Mouse (Mus musculus) hindbrain, embryonic 11.5 days (tissue): ENCODE results near the gene Ghrl. TPM values are rescaled to one million over a fixed set of nuclear protein-coding genes. Genes with fewer than 3 reads are reported as not detected.

Source experiments
- ATAC-seq: fragments of 200-750 bp; cut with Nextera tagmentation; 2 replicates; pipeline ENCODE4 v1.8.0; 2017; ENCODE audit warnings: mild to moderate bottlenecking, moderate TSS enrichment, moderate library complexity; ENCODE audit not compliant: low FRiP score
- DNase-seq: peaks from one replicate; pipeline ENCODE4 v3.0.0-alpha.2; 2015; ENCODE audit warnings: low spot score
- H3K27ac ChIP-seq: fragments of 300-500 bp; sonication (generic); 2 replicates; pipeline ENCODE4 v1.5.1; 2014; ENCODE audit warnings: mild to moderate bottlenecking, low read depth, low read length
- H3K27me3 ChIP-seq: fragments of 300-500 bp; sonication (generic); 2 replicates; pipeline ENCODE4 v1.6.1; 2014; ENCODE audit warnings: mild to moderate bottlenecking, low read length, moderate library complexity, mixed read lengths; ENCODE audit not compliant: control insufficient read depth, insufficient read depth
- H3K36me3 ChIP-seq: fragments of 300-500 bp; sonication (generic); 2 replicates; pipeline ENCODE4 v1.6.1; 2014; ENCODE audit warnings: mild to moderate bottlenecking, low read length, moderate library complexity, mixed read lengths; ENCODE audit not compliant: control insufficient read depth, insufficient read depth
- H3K4me1 ChIP-seq: fragments of 300-500 bp; sonication (generic); replicated peaks from 2 replicates; pipeline ENCODE4 v1.6.1; 2014; ENCODE audit warnings: low read length, mixed read lengths; ENCODE audit not compliant: control insufficient read depth, insufficient read depth
- H3K4me2 ChIP-seq: fragments of 300-500 bp; sonication (generic); replicated peaks from 2 replicates; pipeline ENCODE4 v1.6.1; 2014; ENCODE audit warnings: mild to moderate bottlenecking, low read depth, low read length
- H3K4me3 ChIP-seq: fragments of 300-500 bp; sonication (generic); 2 replicates; pipeline ENCODE4 v1.5.1; 2014; ENCODE audit warnings: low read depth, low read length
- H3K9ac ChIP-seq: fragments of 300-500 bp; sonication (generic); 2 replicates; pipeline ENCODE4 v1.6.1; 2014; ENCODE audit warnings: low read depth, low read length
- H3K9me3 ChIP-seq: fragments of 300-500 bp; sonication (generic); 2 replicates; pipeline ENCODE4 v1.6.1; 2016; ENCODE audit warnings: low read length; ENCODE audit not compliant: control insufficient read depth
- WGBS: fragments of 180-500 bp; shearing (Covaris S2); extraction: QIAGEN DNeasy Blood & Tissue Kit; methylation state at CpG from one replicate; pipeline ENCODE4 v1.1.7; 2014; 5-methylcytosine and 5-hydroxymethylcytosine counted together
- polyA plus RNA-seq: library from polyadenylated mRNA; unstranded; fragments of >200 nt; fragmentation: Nextera tagmentation; extraction: Ambion mirVana; gene quantifications from 2 replicates; pipeline ENCODE4 v1.2.1, GENCODE M21; 2014

Gene Ghrl
- polyA plus RNA-seq, 1 experiment from 2014 or later = 0.51 TPM

GRCm38 (mm10) chr6:113741425-113741824 lies 21.7 kb upstream of the Ghrl start:
- Histone ChIP-seq H3K4me1 (0 out of 2 replicates have a peak, but pooled peaks cover 5% of the 10 kb centered on the region), H3K9ac (no peak overlapping the region), H3K27me3 (no peaks in the 10 kb centered on the region), H3K36me3 (no peaks in the 10 kb centered on the region), H3K4me3 (no peak overlapping the region), H3K9me3 (no peaks in the 10 kb centered on the region), H3K27ac (no peak overlapping the region), H3K4me2 (no peak overlapping the region)
- 76% methylated on average over 2 of the region's 2 CpGs for WGBS
- ATAC-seq (no peak), DNase-seq (no peak)

- H3K4me1 ChIP-seq = 0 out of 2 replicates have a peak, but pooled peaks cover 5% of the 10 kb centered on the region
- H3K9ac ChIP-seq = peak within 1 kb of the TSS; percentile 89
- peak; percentile 96 for DNase-seq
- peak within 1 kb of the TSS; percentile 85 for H3K4me2 ChIP-seq
- ATAC-seq = peak; percentile 87
- peak within 1 kb of the TSS; percentile 89 for H3K4me3 ChIP-seq
- H3K27me3 ChIP-seq = no peaks in the 10 kb centered on the region
- H3K9me3 ChIP-seq = no peaks in the 10 kb centered on the region
- no peaks in the 10 kb centered on the region for H3K36me3 ChIP-seq
- 7% methylated on average over 41 of the region's 41 CpGs for WGBS
- H3K27ac ChIP-seq = 0 out of 2 replicates have a peak within 1 kb of the TSS, but pooled peaks have one; percentile 20
Measured at GRCm38 (mm10) chr6:113740236-113741217, 20.8 kb upstream of the Ghrl start, which contains the start of gene Sec13. Gene Sec13 (minus strand): TSS chr6:113740743.

DNA sequence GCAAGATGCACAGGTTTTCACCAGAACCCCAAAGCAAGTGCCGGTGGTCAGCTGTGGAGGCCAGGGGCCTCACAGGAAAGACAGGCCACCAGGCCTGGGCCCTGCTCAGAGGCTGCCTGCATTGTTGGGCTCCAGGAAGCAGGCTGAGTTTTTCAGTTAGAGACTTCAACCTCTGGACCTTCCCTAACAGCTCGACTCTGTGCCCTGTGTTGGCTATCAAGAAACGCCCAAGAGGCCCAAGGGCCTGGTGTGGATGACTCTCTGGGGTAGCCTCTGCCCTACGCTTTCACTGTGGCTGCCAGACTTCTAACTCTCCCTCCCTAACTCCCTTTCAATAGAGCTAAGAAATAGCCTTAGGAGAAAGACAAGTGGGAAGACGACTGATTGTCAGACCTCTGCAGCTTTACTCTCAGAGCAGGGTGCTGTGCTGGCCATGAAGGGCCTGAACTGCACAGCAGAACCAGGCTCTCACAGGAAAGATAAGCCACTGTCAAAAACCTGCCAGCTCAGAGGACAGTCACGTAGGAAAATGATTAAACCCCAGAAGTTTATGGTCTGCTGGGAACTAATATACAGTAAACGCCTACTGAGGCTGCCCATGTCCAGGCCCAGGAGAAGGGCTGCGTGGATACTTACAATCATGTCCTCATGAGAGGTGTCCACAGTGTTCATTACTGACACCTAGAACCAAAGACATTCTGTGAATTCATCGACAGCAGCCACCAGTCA lies 17.8 kb upstream of the Ghrl start:
- H3K27ac ChIP-seq = no peak overlapping the region
- DNase-seq (no peak), ATAC-seq (no peak)
- H3K4me1 ChIP-seq = 0 out of 2 replicates have a peak, but pooled peaks cover 5% of the 10 kb centered on the region
- no peaks in the 10 kb centered on the region for H3K36me3 ChIP-seq
- WGBS = 91% methylated on average over 9 of the region's 9 CpGs
- no peak overlapping the region for H3K4me2 ChIP-seq
- no peaks in the 10 kb centered on the region for H3K27me3 ChIP-seq
- no peak overlapping the region for H3K9ac ChIP-seq
- H3K4me3 ChIP-seq = no peak overlapping the region
- no peaks in the 10 kb centered on the region for H3K9me3 ChIP-seq

DNA sequence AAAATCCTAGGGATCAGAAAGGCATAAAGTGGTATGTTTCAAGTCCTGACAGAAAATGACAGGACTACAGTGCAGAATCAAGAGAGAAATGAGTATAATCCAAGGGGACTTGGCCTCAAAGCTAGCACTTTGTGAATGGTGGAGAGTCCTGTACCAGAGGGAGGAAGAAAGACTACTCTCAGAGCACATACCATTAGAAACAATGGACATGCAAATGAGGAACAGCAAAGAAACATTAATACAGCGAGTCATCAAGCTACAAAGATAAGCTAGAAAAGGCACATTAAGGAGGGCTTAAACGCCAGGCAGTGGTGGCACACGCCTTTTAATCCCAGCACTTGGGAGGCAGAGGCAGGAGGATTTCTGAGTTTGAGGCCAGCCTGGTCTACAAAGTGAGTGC lies 11.6 kb upstream of the Ghrl start:
- Histone ChIP-seq H3K27ac (no peak overlapping the region), H3K27me3 (no peaks in the 10 kb centered on the region), H3K4me1 (no peaks in the 10 kb centered on the region), H3K4me2 (no peak overlapping the region), H3K9ac (no peak overlapping the region), H3K9me3 (no peaks in the 10 kb centered on the region), H3K36me3 (no peaks in the 10 kb centered on the region; the same call in none of the 2 replicates), H3K4me3 (no peak overlapping the region)
- WGBS = 92% methylated on average over 3 of the region's 3 CpGs
- ATAC-seq = no peak
- DNase-seq = no peak

GRCm38 (mm10) chr6:113728181-113728580 lies 8.5 kb upstream of the Ghrl start:
- DNase-seq = no peak
- no peak for ATAC-seq
- Histone ChIP-seq H3K4me2 (no peak overlapping the region), H3K36me3 (no peaks in the 10 kb centered on the region; the same call in none of the 2 replicates), H3K27ac (no peak overlapping the region), H3K9ac (no peak overlapping the region), H3K4me3 (no peak overlapping the region), H3K9me3 (no peaks in the 10 kb centered on the region), H3K4me1 (no peaks in the 10 kb centered on the region), H3K27me3 (no peaks in the 10 kb centered on the region)
- WGBS = 89% methylated on average over 7 of the region's 7 CpGs

- H3K4me2 ChIP-seq = no peak overlapping the region
- no peak overlapping the region for H3K4me3 ChIP-seq
- WGBS = 95% methylated on average over 4 of the region's 4 CpGs
- DNase-seq (no peak), ATAC-seq (no peak)
- no peak overlapping the region for H3K27ac ChIP-seq
- no peaks in the 10 kb centered on the region for H3K4me1 ChIP-seq
- H3K36me3 ChIP-seq = no peaks in the 10 kb centered on the region; the same call in 1 of the 2 replicates
- H3K9me3 ChIP-seq = no peaks in the 10 kb centered on the region
- H3K27me3 ChIP-seq = no peaks in the 10 kb centered on the region
- no peak overlapping the region for H3K9ac ChIP-seq
Measured at GRCm38 (mm10) chr6:113721061-113721460, 1.4 kb upstream of the Ghrl start.

- Histone ChIP-seq H3K4me2 (no peak overlapping the region), H3K4me3 (no peak overlapping the region), H3K36me3 (no peaks in the 10 kb centered on the region; the same call in 1 of the 2 replicates), H3K9ac (no peak overlapping the region), H3K9me3 (no peaks in the 10 kb centered on the region), H3K27ac (no peak overlapping the region), H3K27me3 (no peaks in the 10 kb centered on the region), H3K4me1 (no peaks in the 10 kb centered on the region)
- WGBS = 86% methylated on average over 3 of the region's 3 CpGs
- no peak for DNase-seq
- no peak for ATAC-seq
Measured at GRCm38 (mm10) chr6:113717541-113717940, 2.1 kb downstream of the Ghrl start.

GRCm38 (mm10) chr6:113714797-113715196 lies 4.9 kb downstream of the Ghrl start:
- H3K4me3 ChIP-seq = no peak overlapping the region
- 71% methylated on average over 1 of the region's 1 CpGs for WGBS
- no peaks in the 10 kb centered on the region for H3K4me1 ChIP-seq
- DNase-seq (no peak), ATAC-seq (no peak)
- H3K9ac ChIP-seq = no peak overlapping the region
- no peaks in the 10 kb centered on the region for H3K27me3 ChIP-seq
- peaks cover 3% of the 10 kb centered on the region; the same call in 1 of the 2 replicates for H3K36me3 ChIP-seq
- H3K27ac ChIP-seq = no peak overlapping the region
- no peaks in the 10 kb centered on the region for H3K9me3 ChIP-seq
- H3K4me2 ChIP-seq = no peak overlapping the region
